In the genomic region with DNA sequence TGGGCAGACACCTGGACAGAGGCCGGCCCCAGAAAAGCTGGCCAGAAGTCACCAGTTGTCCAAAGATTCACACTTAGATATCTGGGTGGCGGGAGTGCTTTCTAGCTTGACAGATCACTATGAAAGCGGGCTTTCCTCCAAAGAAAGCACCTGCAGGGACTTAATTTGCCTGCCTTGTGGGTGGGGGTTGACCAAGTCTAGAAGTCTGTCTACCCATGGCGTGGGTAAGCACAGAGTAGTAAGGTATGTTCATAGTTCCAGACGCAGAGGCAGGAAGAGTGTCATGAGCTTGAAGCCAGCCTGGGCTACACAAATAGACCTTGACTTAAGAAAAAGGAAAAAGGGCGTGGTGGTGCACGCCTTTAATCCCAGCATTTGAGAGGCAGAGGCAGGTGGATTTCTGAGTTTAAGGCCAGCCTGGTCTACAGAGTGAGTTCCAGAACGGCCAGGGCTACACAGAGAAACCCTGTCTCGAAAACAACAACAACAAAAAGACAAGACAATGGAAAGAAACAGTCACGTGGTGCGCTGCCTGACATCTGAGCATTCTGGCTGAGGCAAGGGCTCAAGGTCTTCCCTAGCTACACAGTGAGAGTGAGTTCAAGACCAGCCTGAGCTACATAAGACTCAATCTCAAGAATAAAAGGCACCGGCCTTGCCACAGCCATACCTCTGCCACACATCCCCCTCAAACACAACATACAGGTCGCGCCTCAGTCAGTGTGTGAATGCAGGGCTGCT, we compare ENCODE assay signal across 12 mouse cellular contexts. TPM values are rescaled to one million over a fixed set of nuclear protein-coding genes. Genes with fewer than 3 reads are reported as not detected.
DNase-seq lines count a peak whose midpoint lies in the region; TF ChIP-seq lines count a peak whose summit lies in the region.
"Had no signal": no experiment of that assay in that cellular context is flagged by ENCODE, and none has a peak within 500 bp of the region (broad histone marks: within the 10 kb centered on the region; RNA-seq: fewer than 3 reads in every experiment).

No protein-coding gene starts in this region.

- H3K27ac ChIP-seq in ES-E14 (ENCODE audit: insufficient read depth, low read depth, low read length, poor library complexity, severe bottlenecking), result peak overlapping the region; percentile 82; the same call in 1 of the 2 replicates
- H3K27ac ChIP-seq: embryonic facial prominence, embryonic 13.5 days; hindbrain, embryonic 15.5 days had no signal

- no peak overlapping the region for H3K9ac ChIP-seq in ES-E14 (ENCODE audit: insufficient read depth, low read depth, low read length, poor library complexity, severe bottlenecking)
- H3K9ac ChIP-seq: embryonic facial prominence, embryonic 13.5 days; heart, embryonic 12.5 days; hindbrain, embryonic 15.5 days had no signal

- no peaks in the 10 kb centered on the region for H3K9me3 ChIP-seq in ES-E14 (ENCODE audit: control insufficient read depth, insufficient read depth, low read depth, low read length)
- H3K9me3 ChIP-seq: embryonic facial prominence, embryonic 13.5 days; heart, embryonic 12.5 days; hindbrain, embryonic 15.5 days had no signal

- H3K4me1 ChIP-seq in ES-E14 (ENCODE audit: control insufficient read depth in 2 of 2, insufficient read depth in 2 of 2, low read length in 2 of 2, poor library complexity in 1 of 2), result peaks cover 10 to 43% of the 10 kb centered on the region in 2 experiments; a peak in 2 of 4 replicates

- no peak overlapping the region for H3K4me3 ChIP-seq in ES-E14 (ENCODE audit: insufficient read depth in 1 of 2, low read depth in 1 of 2, low read length in 2 of 2, poor library complexity in 1 of 2, severe bottlenecking in 1 of 2)
- H3K4me3 ChIP-seq: embryonic facial prominence, embryonic 13.5 days; heart, embryonic 12.5 days; hindbrain, embryonic 15.5 days had no signal

- in situ Hi-C loops in ES-E14 (cut with MboI; ENCODE audit: low sequenced_read_pairs in 2 of 2, unreplicated experiment in 2 of 2), result no loop called here

- peak; percentile 76 for DNase-seq in A20 (ENCODE audit: low read depth, low spot score)
- DNase-seq in B cell, adult 2 months, result peak; percentile 31 to 37
- no peak for DNase-seq in ES-E14 (ENCODE audit: low read depth, low spot score)
- peak; percentile 18 for DNase-seq in fat pad, adult 2 months (ENCODE audit: extremely low read depth, low read depth, low spot score)
- DNase-seq in cerebellum, adult 9-11 months, result no peak
- DNase-seq in heart, postnatal 36 days, result no peak
- DNase-seq in frontal cortex, postnatal 10 days (ENCODE audit: low spot score in 2 of 2), result no peak

- H3K36me3 ChIP-seq in ES-E14 (ENCODE audit: control insufficient read depth, insufficient read depth, low read length, poor library complexity, severe bottlenecking), result no peaks in the 10 kb centered on the region
- H3K36me3 ChIP-seq: embryonic facial prominence, embryonic 13.5 days; heart, embryonic 12.5 days; hindbrain, embryonic 15.5 days had no signal

- intact Hi-C loops in heart, postnatal 36 days (cut with DNase I), result no loop called here

TF ChIP-seq in ES-E14, 5 proteins besides CTCF, POLR2A, EP300 and RAD21:
- TF ChIP-seq HCFC1 (IDR thresholded peaks at IDR 0.05; ENCODE audit: borderline replicate concordance, insufficient read depth, low read length), result no peak
- TF ChIP-seq MAFK (IDR thresholded peaks at IDR 0.05; ENCODE audit: insufficient read depth, low read depth, low read length), result no peak
- no peak for TF ChIP-seq ZNF384 (IDR thresholded peaks at IDR 0.05; ENCODE audit: low read depth, low read length)
- TF ChIP-seq CHD2 (IDR thresholded peaks at IDR 0.05; ENCODE audit: low read depth, low read length), result no peak
- no peak for TF ChIP-seq ZC3H11A (IDR thresholded peaks at IDR 0.05; ENCODE audit: borderline replicate concordance, low read depth, low read length)

RNA-seq across cellular contexts. Expression of a gene that starts 2.1 kb away (rescaled TPM):
- total RNA-seq in ES-E14 (2012; rRNA removed), result 0.80 and 1.6 TPM in 2 replicates
- 10 to 100 TPM; 16.5 to 20.1 TPM for total RNA-seq in heart, postnatal 36 days (2021)
- total RNA-seq: adrenal gland, postnatal 36 days; MEL had no signal

RNA-seq across cellular contexts. Expression of a gene that starts 5.3 kb away (rescaled TPM):
- total RNA-seq in ES-E14 (2012; rRNA removed), result 0.67 and 0.90 TPM in 2 replicates
- total RNA-seq in heart, postnatal 36 days (2021), result under 1 TPM; 0.31 to 0.51 TPM

RNA-seq across cellular contexts. Expression of a gene that starts 22.1 kb away (rescaled TPM):
- 108 and 156 TPM in 2 replicates for total RNA-seq in ES-E14 (2012; rRNA removed)
- 10 to 100 TPM; 11.9 to 14.0 TPM for total RNA-seq in heart, postnatal 36 days (2021)

RNA-seq across cellular contexts. Expression of a gene that starts 27.2 kb away (rescaled TPM):
- total RNA-seq in ES-E14 (2012; rRNA removed), result 78.5 and 144 TPM in 2 replicates
- 10 to 100 TPM; 48.2 to 50.8 TPM for total RNA-seq in heart, postnatal 36 days (2021)

RNA-seq across cellular contexts. Expression of a gene that starts 30.2 kb away (rescaled TPM):
- total RNA-seq in ES-E14 (2012; rRNA removed), result 3.4 and 4.2 TPM in 2 replicates
- total RNA-seq in heart, postnatal 36 days (2021), result 1 to 10 TPM; 3.1 to 3.2 TPM

Comparison
In these comparisons a context has a peak if more than half of its experiments do, and no peak if none do; other contexts are left out.
1. DNase-seq: peak in A20 (single experiment), B cell, adult 2 months (2 of 2) and fat pad, adult 2 months (single experiment); none in ES-E14 (single experiment), cerebellum, adult 9-11 months (single experiment), heart, postnatal 36 days (0 of 2) and frontal cortex, postnatal 10 days (0 of 2).